ENCODE assay signal across 8 mouse cellular contexts in the genomic region with DNA sequence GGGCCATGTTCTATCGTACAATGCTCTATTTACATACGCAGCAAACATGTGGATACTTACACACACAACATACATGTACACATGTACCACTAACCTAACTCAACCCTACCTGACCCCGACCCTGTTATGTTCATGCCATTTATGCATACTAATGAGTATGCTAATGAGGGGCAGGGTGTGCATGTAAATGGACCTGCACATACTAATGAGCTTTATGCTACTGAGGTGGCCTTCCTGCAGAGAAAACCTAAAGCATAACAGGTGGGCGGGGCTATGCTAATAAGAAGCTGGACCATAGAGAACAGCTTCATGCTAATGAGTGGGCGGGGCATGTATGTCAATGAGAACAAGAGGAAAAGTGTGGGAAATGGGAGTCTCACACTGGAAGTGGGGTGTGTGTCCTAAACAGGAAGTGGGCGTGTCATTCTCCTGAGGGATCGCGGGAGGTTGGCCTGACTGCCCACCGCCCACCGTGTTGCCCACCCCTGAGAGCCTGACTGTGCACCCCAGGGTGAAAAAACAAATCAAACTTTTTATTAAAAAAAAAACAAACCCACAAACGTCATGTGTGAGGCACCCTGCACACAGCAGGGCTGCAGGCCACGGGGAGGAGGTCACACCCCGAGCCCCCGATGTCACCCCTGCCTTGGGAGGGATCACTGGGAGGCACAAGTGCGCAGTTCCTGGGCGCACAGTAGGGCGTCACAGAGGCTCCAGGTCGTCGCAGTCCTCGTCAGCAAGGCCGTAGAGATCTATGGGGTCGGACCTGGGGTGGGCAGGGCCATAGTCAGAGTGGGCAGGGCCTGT. TPM values are rescaled to one million over a fixed set of nuclear protein-coding genes. Genes with fewer than 3 reads are reported as not detected.
DNase-seq lines count a peak whose midpoint lies in the region; ATAC-seq and TF ChIP-seq lines count a peak whose summit lies in the region.

A gene (minus strand): TSS at position 803 of the 807 bp plus-strand sequence.

- no peak within 1 kb of the TSS for H3K9ac ChIP-seq in MEL (ENCODE audit: control insufficient read depth, low read depth, low read length, poor library complexity, severe bottlenecking)
- H3K9ac ChIP-seq in kidney, embryonic 14.5 days (ENCODE audit: low read depth, low read length), result no peak within 1 kb of the TSS
- H3K9ac ChIP-seq in liver, embryonic 15.5 days, result no peak within 1 kb of the TSS
- no peak within 1 kb of the TSS for H3K9ac ChIP-seq in stomach, embryonic 14.5 days (replicated peaks; ENCODE audit: low read depth, low read length)

- no peak within 1 kb of the TSS for H3K27ac ChIP-seq in MEL (ENCODE audit: control insufficient read depth, low read depth, low read length)
- no peak within 1 kb of the TSS for H3K27ac ChIP-seq in kidney, embryonic 14.5 days (ENCODE audit: low read depth, low read length)
- no peak within 1 kb of the TSS for H3K27ac ChIP-seq in liver, embryonic 15.5 days (replicated peaks)
- H3K27ac ChIP-seq in stomach, embryonic 14.5 days (ENCODE audit: low read length), result no peak within 1 kb of the TSS

- H3K4me3 ChIP-seq in MEL (ENCODE audit: control insufficient read depth in 1 of 2, insufficient read depth in 1 of 2, low read depth in 2 of 2, low read length in 2 of 2), result no peak within 1 kb of the TSS
- H3K4me3 ChIP-seq in kidney, embryonic 14.5 days (ENCODE audit: low read length), result no peak within 1 kb of the TSS
- H3K4me3 ChIP-seq in liver, embryonic 15.5 days (replicated peaks), result no peak within 1 kb of the TSS
- H3K4me3 ChIP-seq in stomach, embryonic 14.5 days (ENCODE audit: low read depth, low read length), result no peak within 1 kb of the TSS

- no peak for TF ChIP-seq POLR2A in MEL (IDR thresholded peaks at IDR 0.05; ENCODE audit: control insufficient read depth in 1 of 2, insufficient read depth in 1 of 2, low read depth in 1 of 2, low read length in 2 of 2, poor library complexity in 1 of 2)

- peak; percentile 73 for ATAC-seq in kidney, embryonic 14.5 days (ENCODE audit: low FRiP score, low TSS enrichment)
- no peak; the same call in 1 of the 2 replicates for ATAC-seq in liver, embryonic 15.5 days (ENCODE audit: insufficient read depth)
- no peak for ATAC-seq in stomach, embryonic 14.5 days (ENCODE audit: insufficient number of reproducible peaks, insufficient read depth, low FRiP score, low read depth)

- TF ChIP-seq RAD21 in MEL (IDR thresholded peaks at IDR 0.05; ENCODE audit: low read depth, low read length), result no peak

- no peaks in the 10 kb centered on the region for H3K79me2 ChIP-seq in MEL (ENCODE audit: control insufficient read depth, insufficient read depth, low read length, poor library complexity)

- H3K36me3 ChIP-seq in MEL (ENCODE audit: control insufficient read depth in 1 of 2, insufficient read depth in 2 of 2, low read length in 2 of 2), result no peaks in the 10 kb centered on the region
- peaks cover 12% of the 10 kb centered on the region for H3K36me3 ChIP-seq in kidney, embryonic 14.5 days (ENCODE audit: control insufficient read depth, insufficient read depth, low read length)
- H3K36me3 ChIP-seq in liver, embryonic 15.5 days (replicated peaks), result peaks cover 14% of the 10 kb centered on the region
- peaks cover 7% of the 10 kb centered on the region for H3K36me3 ChIP-seq in stomach, embryonic 14.5 days (ENCODE audit: control insufficient read depth, insufficient read depth, low read length)

- no peaks in the 10 kb centered on the region for H3K9me3 ChIP-seq in MEL (replicated peaks; ENCODE audit: insufficient read depth, low read length)
- peaks cover 7% of the 10 kb centered on the region for H3K9me3 ChIP-seq in kidney, embryonic 14.5 days (ENCODE audit: control insufficient read depth, low read length)
- H3K9me3 ChIP-seq in liver, embryonic 15.5 days (replicated peaks), result no peaks in the 10 kb centered on the region
- peaks cover 10% of the 10 kb centered on the region; the same call in 1 of the 2 replicates for H3K9me3 ChIP-seq in stomach, embryonic 14.5 days (ENCODE audit: control insufficient read depth, low read depth, low read length)

- WGBS in kidney, embryonic 14.5 days, result 96% methylated on average over 22 of the region's 22 CpGs
- 85% methylated on average over 22 of the region's 22 CpGs for WGBS in liver, embryonic 15.5 days (ENCODE audit: insufficient replicate concordance)
- 95% methylated on average over 22 of the region's 22 CpGs for WGBS in stomach, embryonic 14.5 days

- no peak for TF ChIP-seq EP300 in MEL (IDR thresholded peaks at IDR 0.05; ENCODE audit: low read depth in 1 of 2, low read length in 2 of 2)

- no peak for TF ChIP-seq CTCF in MEL (IDR thresholded peaks at IDR 0.05 in 2 of 3, conservative IDR thresholded peaks at IDR 0.05 in 1 of 3; ENCODE audit: control insufficient read depth in 1 of 3, insufficient read depth in 1 of 3, low read depth in 2 of 3, low read length in 3 of 3, poor library complexity in 1 of 3, severe bottlenecking in 1 of 3)

- peak; percentile 20 for DNase-seq in embryo, embryonic 11 days
- no peak for DNase-seq in embryo, embryonic 9.5 days (ENCODE audit: extremely low spot score)
- DNase-seq in MEL (ENCODE audit: low read depth, low spot score), result peak; percentile 12
- peak; percentile 6 to 11 for DNase-seq in cerebellum, postnatal 14 days
- DNase-seq in heart, adult 8-10 months (ENCODE audit: low spot score), result no peak

- no peak within 1 kb of the TSS for H3K4me2 ChIP-seq in kidney, embryonic 14.5 days (replicated peaks; ENCODE audit: low read depth, low read length)
- H3K4me2 ChIP-seq in liver, embryonic 15.5 days, result no peak within 1 kb of the TSS
- H3K4me2 ChIP-seq in stomach, embryonic 14.5 days (replicated peaks; ENCODE audit: low read depth, low read length), result no peak within 1 kb of the TSS

- H3K27me3 ChIP-seq in MEL (ENCODE audit: control insufficient read depth in 1 of 2, insufficient read depth in 2 of 2, low read length in 2 of 2), result no peaks in the 10 kb centered on the region
- H3K27me3 ChIP-seq in kidney, embryonic 14.5 days (ENCODE audit: control insufficient read depth, insufficient read depth, low read length), result no peaks in the 10 kb centered on the region
- no peaks in the 10 kb centered on the region for H3K27me3 ChIP-seq in liver, embryonic 15.5 days
- H3K27me3 ChIP-seq in stomach, embryonic 14.5 days (ENCODE audit: control insufficient read depth, insufficient read depth, low read length), result no peaks in the 10 kb centered on the region

- H3K4me1 ChIP-seq in MEL (ENCODE audit: control insufficient read depth in 1 of 2, insufficient read depth in 2 of 2, low read length in 2 of 2), result no peaks in the 10 kb centered on the region
- no peaks in the 10 kb centered on the region for H3K4me1 ChIP-seq in kidney, embryonic 14.5 days (ENCODE audit: control insufficient read depth, insufficient read depth, low read length)
- H3K4me1 ChIP-seq in liver, embryonic 15.5 days (replicated peaks), result no peaks in the 10 kb centered on the region
- H3K4me1 ChIP-seq in stomach, embryonic 14.5 days (ENCODE audit: control insufficient read depth, insufficient read depth, low read length), result no peaks in the 10 kb centered on the region

TF ChIP-seq in MEL, 35 proteins besides CTCF, POLR2A, EP300 and RAD21:
- TF ChIP-seq TCF12 (IDR thresholded peaks at IDR 0.05; ENCODE audit: low read depth, low read length), result no peak
- TF ChIP-seq GABPA (IDR thresholded peaks at IDR 0.05; ENCODE audit: low read depth, low read length), result no peak
- no peak for TF ChIP-seq GATA1 (IDR thresholded peaks at IDR 0.05; ENCODE audit: low read depth, low read length)
- TF ChIP-seq BHLHE40 (IDR thresholded peaks at IDR 0.05; ENCODE audit: borderline replicate concordance, low read depth, low read length), result no peak
- no peak for TF ChIP-seq ELF1 (IDR thresholded peaks at IDR 0.05; ENCODE audit: low read depth, low read length)
- no peak for TF ChIP-seq ZC3H11A (IDR thresholded peaks at IDR 0.05; ENCODE audit: low read depth, low read length)
- TF ChIP-seq JUND (IDR thresholded peaks at IDR 0.05; ENCODE audit: low read depth, low read length), result no peak
- no peak for TF ChIP-seq MXI1 (IDR thresholded peaks at IDR 0.05; ENCODE audit: low read depth, low read length)
- no peak for TF ChIP-seq TAL1 (IDR thresholded peaks at IDR 0.05; ENCODE audit: low read length)
- TF ChIP-seq TBP (IDR thresholded peaks at IDR 0.05; ENCODE audit: low read depth, low read length), result no peak
- TF ChIP-seq POLR2AphosphoS5 (IDR thresholded peaks at IDR 0.05; ENCODE audit: borderline replicate concordance, low read depth, low read length), result no peak
- TF ChIP-seq KAT2A (conservative IDR thresholded peaks at IDR 0.05; ENCODE audit: low read depth, low read length), result no peak
- no peak for TF ChIP-seq E2F4 (IDR thresholded peaks at IDR 0.05; ENCODE audit: borderline replicate concordance, low read depth, low read length)
- no peak for TF ChIP-seq NRF1 (IDR thresholded peaks at IDR 0.05; ENCODE audit: insufficient read depth, low read depth, low read length, poor library complexity, severe bottlenecking)
- TF ChIP-seq MAFK (IDR thresholded peaks at IDR 0.05; ENCODE audit: borderline replicate concordance, low read depth, low read length), result no peak
- no peak for TF ChIP-seq ZKSCAN1 (IDR thresholded peaks at IDR 0.05; ENCODE audit: low read depth, low read length)
- no peak for TF ChIP-seq CHD1 (IDR thresholded peaks at IDR 0.05; ENCODE audit: low read depth, low read length)
TF ChIP-seq in MEL: peak in this region for 0.

RNA-seq across cellular contexts. Expression of the gene that starts here (rescaled TPM):
- total RNA-seq in MEL (2012; rRNA removed), result 17.4 and 18.3 TPM in 2 replicates
- 10 to 100 TPM in 1 of 2 experiments, not detected in 1; 78.1 TPM for polyA plus RNA-seq in MEL (2012; ENCODE audit: insufficient read depth in 1 of 2, insufficient read length in 2 of 2, low read depth in 1 of 2, low replicate concordance in 2 of 2, missing spikeins in 1 of 2)
- 100 to 1,000 TPM in 1 of 4 experiments, 10 to 100 TPM in 3; 86.5 to 101 (median 96.1) TPM for total RNA-seq in heart, adult 8-10 months (2022)
- 128 and 129 TPM in 2 replicates for polyA plus RNA-seq in kidney, embryonic 14.5 days (2014; fragmentation: Nextera tagmentation; extraction: Ambion mirVana)
- polyA plus RNA-seq in liver, embryonic 15.5 days (2015; fragmentation: Nextera tagmentation; extraction: Ambion mirVana), result 29.2 and 30.7 TPM in 2 replicates
- 123 and 127 TPM in 2 replicates for polyA plus RNA-seq in stomach, embryonic 14.5 days (2014; fragmentation: Nextera tagmentation; extraction: Ambion mirVana)

Comparison
In these comparisons a context has a peak if more than half of its experiments do, and no peak if none do; other contexts are left out.
1. DNase-seq: peak in embryo, embryonic 11 days (single experiment), MEL (single experiment) and cerebellum, postnatal 14 days (2 of 2); none in embryo, embryonic 9.5 days (single experiment) and heart, adult 8-10 months (single experiment).